Mouse (Mus musculus) forebrain, embryonic 13.5 days (tissue): ENCODE measurements around the gene Pm20d1. TPM values are rescaled to one million over a fixed set of nuclear protein-coding genes. Genes with fewer than 3 reads are reported as not detected.
A peak's percentile ranks its signal among the peaks of the same experiment; 100 is the strongest.
"Not testable (repeated sequence)": the region's sequence is repeated elsewhere in the genome, so short reads cannot be mapped to it uniquely, and the experiment has no call there.

Experiments
- ATAC-seq: fragments of 200-750 bp; cut with Nextera tagmentation; 2 replicates; pipeline ENCODE4 v1.8.0; 2017
- H3K27ac ChIP-seq: fragments of 300-500 bp; sonication (generic); 2 replicates; pipeline ENCODE4 v1.5.1; 2015; ENCODE audit warnings: inconsistent platforms, mild to moderate bottlenecking, moderate library complexity
- H3K27me3 ChIP-seq: fragments of 300-500 bp; sonication (generic); 2 replicates; pipeline ENCODE4 v1.6.1; 2015; ENCODE audit warnings: mild to moderate bottlenecking, inconsistent platforms
- H3K36me3 ChIP-seq: fragments of 300-500 bp; sonication (generic); 2 replicates; pipeline ENCODE4 v1.6.1; 2015; ENCODE audit warnings: mild to moderate bottlenecking, inconsistent platforms; ENCODE audit not compliant: poor library complexity, severe bottlenecking
- H3K4me1 ChIP-seq: fragments of 300-500 bp; sonication (generic); 2 replicates; pipeline ENCODE4 v1.6.1; 2015; ENCODE audit warnings: inconsistent platforms
- H3K4me2 ChIP-seq: fragments of 300-500 bp; sonication (generic); 2 replicates; pipeline ENCODE4 v1.6.1; 2015; ENCODE audit warnings: inconsistent platforms, mild to moderate bottlenecking, moderate library complexity
- H3K4me3 ChIP-seq: fragments of 300-500 bp; sonication (generic); 2 replicates; pipeline ENCODE4 v1.5.1; 2015; ENCODE audit warnings: mild to moderate bottlenecking, inconsistent platforms
- H3K9ac ChIP-seq: fragments of 300-500 bp; sonication (generic); 2 replicates; pipeline ENCODE4 v1.6.1; 2015; ENCODE audit warnings: mild to moderate bottlenecking, inconsistent platforms
- H3K9me3 ChIP-seq: fragments of 300-500 bp; sonication (generic); replicated peaks from 2 replicates; pipeline ENCODE4 v1.6.1; 2016; ENCODE audit warnings: inconsistent platforms
- WGBS: fragments of 180-500 bp; shearing (Covaris S2); methylation state at CpG from one replicate; pipeline ENCODE4 v1.1.7; 2015; 5-methylcytosine and 5-hydroxymethylcytosine counted together
- polyA plus RNA-seq: library from polyadenylated mRNA; unstranded; fragments of >200 nt; fragmentation: Nextera tagmentation; extraction: Ambion mirVana; gene quantifications from 2 replicates; pipeline ENCODE4 v1.2.1, GENCODE M21; 2015

Gene Pm20d1
- polyA plus RNA-seq, 1 experiment from 2014 or later: 0.15 TPM

DNA sequence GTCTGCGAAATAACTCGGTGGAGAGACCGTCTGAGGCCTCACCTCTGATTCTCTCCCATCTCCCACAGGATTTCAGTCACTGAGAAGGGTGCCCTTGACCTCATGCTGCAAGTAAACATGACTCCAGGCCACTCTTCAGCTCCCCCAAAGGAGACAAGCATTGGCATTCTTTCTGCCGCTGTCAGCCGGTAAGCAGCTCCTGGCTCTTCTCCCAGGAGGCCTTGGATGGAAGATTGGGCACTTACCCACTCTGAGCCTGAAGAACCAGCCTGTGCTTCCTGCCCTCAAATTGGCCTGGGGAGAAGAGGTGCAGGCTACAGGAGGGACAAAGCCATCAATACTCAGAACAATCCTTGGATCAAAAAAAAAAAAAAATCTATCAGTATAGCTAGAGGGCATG lies 5.5 kb downstream of the Pm20d1 start:
- no peak overlapping the region for H3K9ac ChIP-seq
- 0 out of 2 replicates have a peak, but pooled peaks cover 3% of the 10 kb centered on the region for H3K27me3 ChIP-seq
- no peaks in the 10 kb centered on the region for H3K9me3 ChIP-seq
- H3K27ac ChIP-seq: no peak overlapping the region
- peaks cover 1% of the 10 kb centered on the region; the same call in 1 of the 2 replicates for H3K4me1 ChIP-seq
- no peak overlapping the region for H3K4me2 ChIP-seq
- no peaks in the 10 kb centered on the region for H3K36me3 ChIP-seq
- H3K4me3 ChIP-seq: no peak overlapping the region
- ATAC-seq: no peak
- 87% methylated on average over 5 of the region's 5 CpGs for WGBS

DNA sequence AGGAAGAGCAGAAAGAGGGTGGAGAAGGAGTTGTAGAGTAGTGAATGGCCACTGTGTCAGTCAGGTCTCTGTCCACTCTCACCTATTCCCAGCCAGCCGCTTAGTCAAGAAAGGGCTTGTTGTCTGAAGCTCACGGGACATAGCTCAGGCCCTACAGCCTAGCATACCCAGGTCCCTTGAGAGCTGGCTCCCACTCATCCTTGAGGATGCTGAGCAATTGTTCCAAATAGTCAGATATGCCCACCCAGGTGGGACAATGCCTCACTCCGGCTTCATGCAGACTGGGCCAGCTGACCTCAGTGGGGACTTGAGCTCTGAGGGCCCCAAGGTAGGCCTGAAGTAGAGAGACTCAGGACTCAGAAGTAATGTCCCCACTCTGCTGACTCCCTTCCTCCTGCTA lies 7.0 kb downstream of the Pm20d1 start:
- Histone ChIP-seq H3K36me3 (no peaks in the 10 kb centered on the region), H3K27me3 (no peaks in the 10 kb centered on the region), H3K9me3 (no peaks in the 10 kb centered on the region), H3K4me2 (no peak overlapping the region), H3K4me3 (no peak overlapping the region), H3K27ac (no peak overlapping the region), H3K9ac (no peak overlapping the region), H3K4me1 (no peaks in the 10 kb centered on the region)
- WGBS: 100% methylated on average over 3 of the region's 3 CpGs
- no peak for ATAC-seq

- Histone ChIP-seq H3K9me3 (no peaks in the 10 kb centered on the region), H3K4me2 (no peak overlapping the region), H3K4me3 (no peak overlapping the region), H3K36me3 (no peaks in the 10 kb centered on the region), H3K4me1 (no peaks in the 10 kb centered on the region), H3K9ac (no peak overlapping the region), H3K27ac (no peak overlapping the region), H3K27me3 (no peaks in the 10 kb centered on the region)
- 73% methylated on average over 1 of the region's 1 CpGs for WGBS
- no peak for ATAC-seq
Measured at GRCm38 (mm10) chr1:131808986-131809385, 11.8 kb downstream of the Pm20d1 start.

DNA sequence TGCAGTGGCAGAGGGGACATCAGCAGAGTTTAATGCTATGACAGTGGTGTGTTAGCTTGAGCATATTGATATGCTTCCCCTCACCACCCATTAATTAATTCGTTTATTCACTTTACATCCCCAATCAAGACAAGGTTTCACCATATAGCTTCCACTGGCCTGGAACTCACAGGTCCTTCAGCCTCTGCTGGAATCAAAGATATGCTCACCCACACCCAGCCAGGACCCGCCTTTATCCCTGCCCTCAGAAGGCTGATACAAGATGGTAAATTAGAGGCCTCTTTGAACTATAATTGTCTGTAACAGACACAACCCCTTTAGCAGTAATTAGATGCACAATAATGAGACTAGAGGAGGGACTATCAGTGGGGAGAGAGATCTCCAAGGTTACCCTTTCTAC lies 12.5 kb downstream of the Pm20d1 start:
- no peaks in the 10 kb centered on the region for H3K9me3 ChIP-seq
- H3K27me3 ChIP-seq: no peaks in the 10 kb centered on the region
- no peak overlapping the region for H3K4me3 ChIP-seq
- no peaks in the 10 kb centered on the region for H3K36me3 ChIP-seq
- H3K27ac ChIP-seq: no peak overlapping the region
- WGBS: 60% methylated on average over 2 of the region's 2 CpGs
- no peak overlapping the region for H3K4me2 ChIP-seq
- no peak for ATAC-seq
- H3K4me1 ChIP-seq: no peaks in the 10 kb centered on the region
- no peak overlapping the region for H3K9ac ChIP-seq

GRCm38 (mm10) chr1:131811393-131811792 lies 14.2 kb downstream of the Pm20d1 start:
- Histone ChIP-seq H3K27ac (no peak overlapping the region), H3K4me3 (no peak overlapping the region), H3K36me3 (no peaks in the 10 kb centered on the region), H3K9ac (no peak overlapping the region), H3K4me2 (no peak overlapping the region), H3K9me3 (no peaks in the 10 kb centered on the region), H3K27me3 (no peaks in the 10 kb centered on the region), H3K4me1 (no peaks in the 10 kb centered on the region)
- ATAC-seq: no peak
- 86% methylated on average over 1 of the region's 1 CpGs for WGBS

DNA sequence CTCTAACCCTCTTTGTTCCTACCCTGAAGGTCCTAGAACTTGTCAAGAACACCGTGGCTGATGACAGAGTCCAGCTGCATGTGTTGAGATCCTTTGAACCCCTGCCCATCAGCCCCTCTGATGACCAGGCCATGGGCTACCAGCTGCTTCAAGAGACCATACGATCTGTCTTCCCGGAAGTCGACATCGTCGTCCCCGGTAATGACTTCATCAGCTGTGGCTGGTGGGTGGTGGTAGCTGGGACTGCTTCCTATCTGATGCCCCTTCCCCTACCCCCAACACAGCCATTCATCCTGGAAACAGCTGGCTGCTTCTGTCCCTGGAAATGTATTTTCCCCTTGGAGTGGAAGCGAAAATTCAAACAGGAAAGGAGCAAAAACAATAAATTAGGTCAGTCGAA lies 14.8 kb downstream of the Pm20d1 start:
- 89% methylated on average over 9 of the region's 9 CpGs for WGBS
- no peak overlapping the region for H3K27ac ChIP-seq
- H3K36me3 ChIP-seq: no peaks in the 10 kb centered on the region
- no peak overlapping the region for H3K9ac ChIP-seq
- no peaks in the 10 kb centered on the region for H3K27me3 ChIP-seq
- no peak overlapping the region for H3K4me3 ChIP-seq
- no peak for ATAC-seq
- no peaks in the 10 kb centered on the region for H3K4me1 ChIP-seq
- no peaks in the 10 kb centered on the region for H3K9me3 ChIP-seq
- H3K4me2 ChIP-seq: no peak overlapping the region

GRCm38 (mm10) chr1:131812631-131813295 lies 15.6 kb downstream of the Pm20d1 start:
- Histone ChIP-seq H3K9ac (no peak overlapping the region), H3K27ac (no peak overlapping the region), H3K4me2 (no peak overlapping the region), H3K4me3 (no peak overlapping the region), H3K36me3 (no peaks in the 10 kb centered on the region), H3K9me3 (no peaks in the 10 kb centered on the region), H3K27me3 (no peaks in the 10 kb centered on the region), H3K4me1 (no peaks in the 10 kb centered on the region)
- WGBS: 81% methylated on average over 9 of the region's 9 CpGs
- ATAC-seq: no peak

DNA sequence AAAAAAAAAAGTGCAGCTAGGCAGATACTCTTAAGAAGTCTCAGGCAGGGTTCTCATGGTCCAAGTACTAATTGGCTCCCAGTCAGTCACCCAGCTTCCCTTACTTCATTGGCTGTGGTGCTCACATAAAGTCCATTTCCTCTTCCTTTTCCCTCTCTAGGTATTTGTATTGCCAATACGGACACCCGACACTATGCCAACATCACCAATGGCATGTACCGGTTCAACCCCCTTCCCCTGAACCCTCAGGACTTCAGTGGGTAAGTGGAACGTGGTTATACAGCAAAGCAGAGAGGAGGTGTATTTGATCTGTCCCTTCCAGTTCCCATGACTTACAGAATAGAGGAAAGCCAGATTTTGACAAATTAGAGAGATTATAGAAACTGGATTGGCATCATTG lies 16.6 kb downstream of the Pm20d1 start:
- Histone ChIP-seq H3K4me1 (no peaks in the 10 kb centered on the region), H3K27ac (no peak overlapping the region), H3K9ac (no peak overlapping the region), H3K9me3 (no peaks in the 10 kb centered on the region), H3K27me3 (no peaks in the 10 kb centered on the region), H3K4me3 (no peak overlapping the region), H3K4me2 (no peak overlapping the region), H3K36me3 (no peaks in the 10 kb centered on the region)
- ATAC-seq: no peak
- 91% methylated on average over 4 of the region's 4 CpGs for WGBS

- Histone ChIP-seq H3K9ac (no peak overlapping the region), H3K27ac (no peak overlapping the region), H3K4me2 (no peak overlapping the region), H3K4me1 (no peaks in the 10 kb centered on the region), H3K36me3 (no peaks in the 10 kb centered on the region), H3K27me3 (no peaks in the 10 kb centered on the region), H3K4me3 (no peak overlapping the region), H3K9me3 (0 out of 2 replicates have a peak, but pooled peaks cover 2% of the 10 kb centered on the region)
- 89% methylated on average over 3 of the region's 3 CpGs for WGBS
- ATAC-seq: no peak
Measured at GRCm38 (mm10) chr1:131814191-131814590, 17.0 kb downstream of the Pm20d1 start.

DNA sequence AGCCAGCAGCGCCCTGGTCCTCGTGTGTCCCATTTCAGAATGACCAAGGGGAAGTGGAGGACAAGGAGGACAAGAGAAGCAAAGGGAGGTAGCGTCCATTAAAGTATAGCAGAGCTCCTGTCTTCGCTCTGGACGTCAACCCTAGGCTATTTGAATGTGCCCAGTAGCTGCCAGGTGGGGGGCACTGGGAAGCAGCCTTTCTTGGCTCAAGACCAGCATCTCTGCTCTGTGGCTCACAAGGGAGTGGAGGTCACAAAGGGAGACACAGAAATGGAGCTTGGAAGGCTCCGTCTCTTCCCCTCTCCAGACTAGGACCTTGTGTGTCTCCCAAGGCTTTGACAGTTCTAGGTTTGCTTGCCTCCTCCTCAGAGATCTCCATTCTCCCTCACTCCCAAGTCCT lies 19.7 kb downstream of the Pm20d1 start:
- H3K27me3 ChIP-seq: no peaks in the 10 kb centered on the region
- H3K4me3 ChIP-seq: no peak overlapping the region
- no peak for ATAC-seq
- H3K4me2 ChIP-seq: no peak overlapping the region
- H3K4me1 ChIP-seq: no peaks in the 10 kb centered on the region
- no peak overlapping the region for H3K27ac ChIP-seq
- WGBS: 75% methylated on average over 6 of the region's 6 CpGs
- H3K36me3 ChIP-seq: no peaks in the 10 kb centered on the region
- no peak overlapping the region for H3K9ac ChIP-seq
- H3K9me3 ChIP-seq: 0 out of 2 replicates have a peak, but pooled peaks cover 3% of the 10 kb centered on the region

DNA sequence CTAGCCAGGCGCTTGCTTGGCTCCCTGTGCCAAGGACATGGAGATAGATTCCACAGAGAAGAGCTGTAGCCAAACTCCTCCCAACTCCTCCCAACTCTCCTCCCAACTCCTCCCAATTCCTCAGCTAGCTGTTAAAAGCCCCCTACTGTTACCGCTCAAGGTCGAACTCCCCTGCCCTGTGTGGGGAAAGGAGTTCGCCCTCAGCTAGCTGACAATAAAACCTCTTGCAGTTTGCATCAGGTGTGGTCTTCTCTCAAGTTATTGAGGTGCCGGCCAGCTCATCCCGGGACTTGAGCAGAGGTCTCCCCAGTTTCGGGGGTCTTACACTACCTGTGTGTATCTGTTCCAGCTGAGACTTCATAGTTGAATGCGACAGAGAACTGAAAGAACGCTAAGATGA lies 23.2 kb downstream of the Pm20d1 start:
- WGBS: 74% methylated on average over 9 of the region's 9 CpGs
- ATAC-seq, H3K27ac ChIP-seq: not testable (repeated sequence)

DNA sequence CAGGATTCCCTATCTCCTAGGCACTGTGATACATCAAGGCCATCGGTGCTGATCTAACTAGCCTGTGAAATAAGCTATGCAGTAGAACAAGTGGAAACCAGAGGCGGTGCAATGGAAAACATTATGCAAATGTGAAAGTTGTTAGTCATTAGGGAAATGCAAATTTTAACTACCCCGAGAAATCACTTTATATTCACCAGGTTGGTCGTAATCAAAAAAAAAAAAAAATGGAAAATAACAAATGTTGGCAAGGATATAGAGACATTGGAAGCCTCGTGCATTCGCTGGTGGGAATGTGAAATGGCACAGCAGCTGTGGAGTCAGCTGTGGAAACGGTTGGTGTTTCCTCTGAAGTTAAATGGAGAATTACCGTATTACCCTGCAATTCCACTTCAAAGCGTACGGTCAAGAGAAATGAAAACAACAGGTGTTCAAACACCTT lies 23.7 kb downstream of the Pm20d1 start:
- WGBS: 68% methylated on average over 10 of the region's 10 CpGs

More for the DNA sequence above, 23.2 kb downstream of the Pm20d1 start:
- H3K9me3 ChIP-seq, H3K36me3 ChIP-seq, H3K4me2 ChIP-seq, H3K9ac ChIP-seq, H3K27me3 ChIP-seq, H3K4me3 ChIP-seq, H3K4me1 ChIP-seq: not testable (repeated sequence)

DNA sequence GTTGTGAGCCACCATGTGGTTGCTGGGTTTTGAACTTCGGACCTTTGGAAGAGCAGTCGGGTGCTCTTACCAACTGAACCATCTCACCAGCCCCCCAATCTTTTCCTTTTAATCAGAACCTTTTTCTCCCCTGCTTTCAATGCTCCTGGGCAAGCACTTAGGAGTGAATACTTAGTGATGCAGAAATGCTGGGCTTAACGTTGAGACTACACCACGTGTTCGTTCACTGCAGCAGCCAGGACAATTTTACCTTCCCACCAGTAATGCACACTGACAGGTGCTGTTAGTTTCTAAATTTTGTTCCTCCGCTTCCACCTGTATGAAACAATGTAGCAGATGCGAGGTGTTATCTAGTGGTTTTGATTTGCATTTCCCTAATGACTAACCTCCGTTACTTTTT lies 25.1 kb downstream of the Pm20d1 start:
- Histone ChIP-seq H3K36me3 (no peaks in the 10 kb centered on the region), H3K4me3 (no peak overlapping the region), H3K9me3 (0 out of 2 replicates have a peak, but pooled peaks cover 3% of the 10 kb centered on the region), H3K4me1 (peaks cover 2% of the 10 kb centered on the region; the same call in 1 of the 2 replicates), H3K4me2 (no peak overlapping the region), H3K27me3 (no peaks in the 10 kb centered on the region; the same call in 1 of the 2 replicates), H3K27ac (no peak overlapping the region), H3K9ac (no peak overlapping the region)
- ATAC-seq: no peak
- 77% methylated on average over 8 of the region's 8 CpGs for WGBS

More for the DNA sequence above, 23.7 kb downstream of the Pm20d1 start:
- Histone ChIP-seq H3K9me3 (0 out of 2 replicates have a peak, but pooled peaks cover 3% of the 10 kb centered on the region), H3K4me3 (no peak overlapping the region), H3K9ac (no peak overlapping the region), H3K36me3 (no peaks in the 10 kb centered on the region), H3K27ac (no peak overlapping the region), H3K4me2 (no peak overlapping the region), H3K4me1 (no peaks in the 10 kb centered on the region), H3K27me3 (no peaks in the 10 kb centered on the region)
- peak; percentile 43; the same call in 1 of the 2 replicates for ATAC-seq
